ENCODE assay signal across 24 mouse cellular contexts in genomic region chr6:136364430-136365098, GRCm38 (mm10). TPM values are rescaled to one million over a fixed set of nuclear protein-coding genes. Genes with fewer than 3 reads are reported as not detected.
DNase-seq lines count a peak whose midpoint lies in the region; ATAC-seq and TF ChIP-seq lines count a peak whose summit lies in the region.
"Had no signal": no experiment of that assay in that cellular context is flagged by ENCODE, and none has a peak within 500 bp of the region (broad histone marks: within the 10 kb centered on the region; RNA-seq: fewer than 3 reads in every experiment).

No protein-coding gene starts in this region.

- TF ChIP-seq CTCF in brain, embryonic 14.5 days (IDR thresholded peaks at IDR 0.05; ENCODE audit: borderline replicate concordance, extremely low read depth, insufficient read depth, insufficient read length) = no peak

- DNase-seq in layer of hippocampus, adult 9-11 months = peak; percentile 29
- no peak for DNase-seq in layer of hippocampus, adult 9-10 months (ENCODE audit: low spot score)
- peak; percentile 18 for DNase-seq in brain, embryonic 14.5 days (ENCODE audit: low read depth)
- DNase-seq in frontal cortex, postnatal 10 days (ENCODE audit: low spot score in 2 of 2) = peak; percentile 30 to 58
- peak; percentile 44 to 51 for DNase-seq in right cerebral cortex, adult 2 months (ENCODE audit: low spot score in 2 of 2)
- no peak for DNase-seq in spleen, adult 12 weeks (ENCODE audit: low spot score)
- no peak for DNase-seq in cerebellum, adult 8-10 months
- DNase-seq: adrenal gland, postnatal 25 days; cerebellum, postnatal 36 days; gastrocnemius, postnatal 36 days; heart, postnatal 14 days; kidney, postnatal 10 days; layer of hippocampus, postnatal 36 days; lung, adult 2 months; lung, postnatal 4 days had no signal

- no peak for TF ChIP-seq POLR2A in brain, embryonic 14.5 days (IDR thresholded peaks at IDR 0.05; ENCODE audit: borderline replicate concordance, extremely low read depth, insufficient read depth, insufficient read length, poor library complexity, severe bottlenecking)

- no peak for ATAC-seq in megakaryocyte progenitor cell, adult 5-6 weeks (replicated peaks; ENCODE audit: poor library complexity)
- ATAC-seq: intestine, postnatal 0 days had no signal

RNA-seq across cellular contexts. Expression of gene Gm8994, which starts 37.2 kb away (rescaled TPM):
- not detected in 2 replicates for polyA plus RNA-seq in brain, embryonic 14.5 days (2012; rRNA removed)
- not detected in 2 replicates for total RNA-seq in megakaryocyte progenitor cell, adult 5-6 weeks (2015)
- not detected in 2 replicates for total RNA-seq in megakaryocyte progenitor cell, adult 5-6 weeks (2017)
- total RNA-seq: adrenal gland, postnatal 25 days; G1E; gastrocnemius, postnatal 36 days; heart, postnatal 14 days; layer of hippocampus, postnatal 36 days had no signal
- polyA plus RNA-seq: embryonic facial prominence, embryonic 12.5 days; heart, embryonic 10.5 days; hindbrain, embryonic 14.5 days; intestine, postnatal 0 days; limb, embryonic 15.5 days; lung, adult 2 months; small intestine, adult 2 months; stomach, embryonic 14.5 days had no signal

RNA-seq across cellular contexts. Expression of gene E330021D16Rik, which starts 50.8 kb away (rescaled TPM):
- polyA plus RNA-seq in brain, embryonic 14.5 days (2012; rRNA removed) = not detected in 2 replicates
- not detected in 2 replicates for total RNA-seq in megakaryocyte progenitor cell, adult 5-6 weeks (2015)
- not detected in 2 replicates for total RNA-seq in megakaryocyte progenitor cell, adult 5-6 weeks (2017)
- total RNA-seq: adrenal gland, postnatal 25 days; gastrocnemius, postnatal 36 days; heart, postnatal 14 days; layer of hippocampus, postnatal 36 days had no signal
- polyA plus RNA-seq: embryonic facial prominence, embryonic 12.5 days; G1E; hindbrain, embryonic 14.5 days; intestine, postnatal 0 days; limb, embryonic 15.5 days; small intestine, adult 2 months had no signal

Comparison
In these comparisons a context has a peak if more than half of its experiments do, and no peak if none do; other contexts are left out.
1. DNase-seq: peak in layer of hippocampus, adult 9-11 months (single experiment), brain, embryonic 14.5 days (single experiment), frontal cortex, postnatal 10 days (2 of 2) and right cerebral cortex, adult 2 months (2 of 2); none in layer of hippocampus, adult 9-10 months (single experiment), spleen, adult 12 weeks (single experiment) and cerebellum, adult 8-10 months (single experiment).